Mouse (Mus musculus) hindbrain, postnatal 0 days (tissue): Measurements from ENCODE around the gene Nus1. TPM values are rescaled to one million over a fixed set of nuclear protein-coding genes. Genes with fewer than 3 reads are reported as not detected.

Source experiments
- ATAC-seq: fragments of 200-750 bp; cut with Nextera tagmentation; 2 replicates; pipeline ENCODE4 v1.8.0; 2017; ENCODE audit warnings: mild to moderate bottlenecking, moderate TSS enrichment, moderate library complexity
- DNase-seq: peaks from one replicate; pipeline ENCODE4 v3.0.0-alpha.2; 2015; ENCODE audit warnings: low spot score
- H3K27ac ChIP-seq: fragments of 300-500 bp; sonication (generic); 2 replicates; pipeline ENCODE4 v1.5.1; 2014; ENCODE audit warnings: mild to moderate bottlenecking
- H3K27me3 ChIP-seq: fragments of 300-500 bp; sonication (generic); 2 replicates; pipeline ENCODE4 v1.6.1; 2014; ENCODE audit warnings: low read length, mixed read lengths; ENCODE audit not compliant: insufficient read depth
- H3K36me3 ChIP-seq: fragments of 300-500 bp; sonication (generic); 2 replicates; pipeline ENCODE4 v1.6.1; 2014; ENCODE audit warnings: low read length, mixed read lengths; ENCODE audit not compliant: insufficient read depth
- H3K4me1 ChIP-seq: fragments of 300-500 bp; sonication (generic); 2 replicates; pipeline ENCODE4 v1.6.1; 2014; ENCODE audit warnings: antibody characterized with exemption, low read length, mixed read lengths; ENCODE audit not compliant: insufficient read depth
- H3K4me2 ChIP-seq: fragments of 300-500 bp; sonication (generic); 2 replicates; pipeline ENCODE4 v1.6.1; 2014; ENCODE audit warnings: low read depth, mild to moderate bottlenecking, low read length, moderate library complexity, mixed read lengths
- H3K4me3 ChIP-seq: fragments of 300-500 bp; sonication (generic); 2 replicates; pipeline ENCODE4 v1.5.1; 2014; ENCODE audit warnings: low read length
- H3K9ac ChIP-seq: fragments of 300-500 bp; sonication (generic); replicated peaks from 2 replicates; pipeline ENCODE4 v1.6.1; 2014; ENCODE audit warnings: mild to moderate bottlenecking, low read length, moderate library complexity, mixed read lengths
- H3K9me3 ChIP-seq: fragments of 300-500 bp; sonication (generic); 2 replicates; pipeline ENCODE4 v1.6.1; 2016; ENCODE audit warnings: low read length, mixed read lengths
- CTCF ChIP-seq: IDR thresholded peaks from 2 replicates; pipeline ENCODE4 v1.5.1; 2016; ENCODE audit warnings: antibody characterized with exemption, control low read depth, low read depth
- WGBS: fragments of 180-500 bp; shearing (Covaris S2); extraction: QIAGEN DNeasy Blood & Tissue Kit; methylation state at CpG from one replicate; pipeline ENCODE4 v1.1.7; 2014; 5-methylcytosine and 5-hydroxymethylcytosine counted together
- polyA plus RNA-seq: library from polyadenylated mRNA; unstranded; fragments of >200 nt; fragmentation: Nextera tagmentation; extraction: Ambion mirVana; gene quantifications from 2 replicates; pipeline ENCODE4 v1.2.1, GENCODE M21; 2015
- total RNA-seq: library from RNA; depleted of rRNA; stranded (reverse); fragments of >200 nt; gene quantifications from 2 replicates; pipeline ENCODE4 v1.2.3, GENCODE M21; 2014

Gene Nus1
- total and polyA plus RNA-seq, 2 experiments from 2014 or later: 16.7 to 20.1 TPM

GRCm38 (mm10) chr10:52415020-52415419 is 2.3 kb upstream of the Nus1 start:
- DNase-seq (no peak), ATAC-seq (no peak)
- H3K27ac ChIP-seq: no peak overlapping the region
- TF ChIP-seq CTCF: no peak
- no peak overlapping the region for H3K4me2 ChIP-seq
- H3K4me1 ChIP-seq: 0 out of 2 replicates have a peak, but pooled peaks cover 10% of the 10 kb centered on the region
- H3K9ac ChIP-seq: no peak overlapping the region
- no peaks in the 10 kb centered on the region for H3K27me3 ChIP-seq
- no peak overlapping the region for H3K4me3 ChIP-seq
- no peaks in the 10 kb centered on the region for H3K36me3 ChIP-seq
- H3K9me3 ChIP-seq: no peaks in the 10 kb centered on the region
- WGBS: 84% methylated on average over 2 of the region's 2 CpGs

GRCm38 (mm10) chr10:52416458-52416857 is 889 bp upstream of the Nus1 start:
- Histone ChIP-seq H3K9me3 (no peaks in the 10 kb centered on the region), H3K4me2 (peak overlapping the region; percentile 73), H3K4me1 (0 out of 2 replicates have a peak, but pooled peaks cover 10% of the 10 kb centered on the region), H3K27ac (peak overlapping the region; percentile 75), H3K36me3 (no peaks in the 10 kb centered on the region), H3K9ac (peak overlapping the region; percentile 45; the same call in 1 of the 2 replicates), H3K27me3 (no peaks in the 10 kb centered on the region), H3K4me3 (peak overlapping the region; percentile 72)
- 58% methylated on average over 2 of the region's 2 CpGs for WGBS
- no peak for DNase-seq
- no peak for TF ChIP-seq CTCF
- ATAC-seq: no peak

GRCm38 (mm10) chr10:52417998-52418860 is 882 bp downstream of the Nus1 start:
- Histone ChIP-seq H3K4me1 (0 out of 2 replicates have a peak, but pooled peaks cover 10% of the 10 kb centered on the region), H3K9ac (peak overlapping the region; percentile 89), H3K36me3 (no peaks in the 10 kb centered on the region), H3K9me3 (no peaks in the 10 kb centered on the region), H3K27me3 (no peaks in the 10 kb centered on the region), H3K4me2 (peak overlapping the region; percentile 73), H3K27ac (peak overlapping the region; percentile 97), H3K4me3 (peak overlapping the region; percentile 72)
- WGBS: 1% methylated on average over 39 of the region's 39 CpGs
- ATAC-seq (peak; percentile 45), DNase-seq (no peak)
- no peak for TF ChIP-seq CTCF

- H3K36me3 ChIP-seq: no peaks in the 10 kb centered on the region
- peak overlapping the region; percentile 89 for H3K9ac ChIP-seq
- peak overlapping the region; percentile 72 for H3K4me3 ChIP-seq
- TF ChIP-seq CTCF: no peak
- peak overlapping the region; percentile 97; the same call in 1 of the 2 replicates for H3K27ac ChIP-seq
- peak overlapping the region; percentile 73 for H3K4me2 ChIP-seq
- WGBS: 68% methylated on average over 5 of the region's 5 CpGs
- 0 out of 2 replicates have a peak, but pooled peaks cover 10% of the 10 kb centered on the region for H3K4me1 ChIP-seq
- DNase-seq (no peak), ATAC-seq (no peak)
- no peaks in the 10 kb centered on the region for H3K27me3 ChIP-seq
- H3K9me3 ChIP-seq: no peaks in the 10 kb centered on the region
These were observed 1.6 kb downstream of the Nus1 start for GRCm38 (mm10) chr10:52418931-52419330.

- no peaks in the 10 kb centered on the region for H3K27me3 ChIP-seq
- H3K4me1 ChIP-seq: 0 out of 2 replicates have a peak, but pooled peaks cover 10% of the 10 kb centered on the region
- 71% methylated on average over 4 of the region's 4 CpGs for WGBS
- peak overlapping the region; percentile 89 for H3K9ac ChIP-seq
- ATAC-seq: no peak
- no peak overlapping the region for H3K27ac ChIP-seq
- peak overlapping the region; percentile 72; the same call in 1 of the 2 replicates for H3K4me3 ChIP-seq
- no peaks in the 10 kb centered on the region for H3K36me3 ChIP-seq
- no peak for DNase-seq
- H3K9me3 ChIP-seq: no peaks in the 10 kb centered on the region
- peak overlapping the region; percentile 73 for H3K4me2 ChIP-seq
- TF ChIP-seq CTCF: no peak
These were observed 2.1 kb downstream of the Nus1 start for GRCm38 (mm10) chr10:52419402-52419801.

GRCm38 (mm10) chr10:52420526-52420925 is 3.2 kb downstream of the Nus1 start:
- 98% methylated on average over 1 of the region's 1 CpGs for whole genome bisulfite sequencing
- ATAC-seq (no peak), DNase-seq (no peak)
- H3K27ac ChIP-seq: no peak overlapping the region
- TF ChIP-seq CTCF: no peak
- no peaks in the 10 kb centered on the region for H3K9me3 ChIP-seq
- H3K4me3 ChIP-seq: no peak overlapping the region
- no peaks in the 10 kb centered on the region for H3K36me3 ChIP-seq
- 0 out of 2 replicates have a peak, but pooled peaks cover 10% of the 10 kb centered on the region for H3K4me1 ChIP-seq
- no peaks in the 10 kb centered on the region for H3K27me3 ChIP-seq
- no peak overlapping the region for H3K4me2 ChIP-seq
- no peak overlapping the region for H3K9ac ChIP-seq
